Mouse (Mus musculus) heart, postnatal 36 days (tissue): ENCODE results near the gene Csf3r. TPM values are rescaled to one million over a fixed set of nuclear protein-coding genes. Genes with fewer than 3 reads are reported as not detected.
A peak's percentile ranks its signal among the peaks of the same experiment; 100 is the strongest.
"Not testable (repeated sequence)": the region's sequence is repeated elsewhere in the genome, so short reads cannot be mapped to it uniquely, and the experiment has no call there.

Experiments
- DNase-seq, 2 experiments: peaks; one replicate each; pipeline ENCODE4 v3.0.0; 2021 to 2022
- intact Hi-C: fragments of 180-260 bp; cut with DNase I; formaldehyde crosslinking; loops from one replicate; pipeline ENCODE4 v1.15.1; 2025
- total RNA-seq, 2 experiments: library from RNA; stranded (reverse); gene quantifications; 2 replicates each; pipeline ENCODE4 v1.2.3; 2021

Csf3r gene
- total RNA-seq, result 1 to 10 TPM in 1 of 2 experiments, under 1 TPM in 1; 1.00 to 1.6 TPM

GRCm38 (mm10) chr4:126024303-126024900 lies at the start of gene Csf3r:
Gene Csf3r, plus strand, starts transcription at chr4:126024550.
- intact Hi-C loops, result no loop called here
- no peak for DNase-seq

- DNase-seq, result no peak
- intact Hi-C loops, result no loop called here
These were observed 46.6 kb upstream of the Csf3r start for GRCm38 (mm10) chr4:125977768-125978167.

- intact Hi-C loops, result no loop called here
- no peak for DNase-seq
These were observed 41.1 kb upstream of the Csf3r start for GRCm38 (mm10) chr4:125983279-125983678.

GRCm38 (mm10) chr4:125985703-125986102 lies 38.6 kb upstream of the Csf3r start:
- intact Hi-C loops, DNase-seq: not testable (repeated sequence)

GRCm38 (mm10) chr4:125987071-125987470 lies 37.3 kb upstream of the Csf3r start:
- intact Hi-C loops, result no loop called here
- DNase-seq, result no peak

GRCm38 (mm10) chr4:125989061-125989460 lies 35.3 kb upstream of the Csf3r start:
- no peak for DNase-seq
- intact Hi-C loops, result no loop called here

- intact Hi-C loops, result no loop called here
- DNase-seq, result peak; percentile 40 to 63
These were observed 34.2 kb upstream of the Csf3r start for GRCm38 (mm10) chr4:125990143-125990542.

GRCm38 (mm10) chr4:125992206-125992605 lies 32.1 kb upstream of the Csf3r start:
- intact Hi-C loops, result no loop called here
- DNase-seq, result no peak

GRCm38 (mm10) chr4:125992906-125993305 lies 31.4 kb upstream of the Csf3r start:
- DNase-seq, result no peak
- intact Hi-C loops, result no loop called here

GRCm38 (mm10) chr4:125996576-125996975 lies 27.8 kb upstream of the Csf3r start:
- no peak for DNase-seq
- intact Hi-C loops, result no loop called here

GRCm38 (mm10) chr4:125997826-125998225 lies 26.5 kb upstream of the Csf3r start:
- intact Hi-C loops, result no loop called here

GRCm38 (mm10) chr4:126001311-126002199 lies 22.8 kb upstream of the Csf3r start:
- DNase-seq, result no peak
- intact Hi-C loops, result no loop called here

More at GRCm38 (mm10) chr4:125997826-125998225, 26.5 kb upstream of the Csf3r start:
- no peak for DNase-seq

GRCm38 (mm10) chr4:126017676-126018332 lies 6.5 kb upstream of the Csf3r start:
- intact Hi-C loops, result no loop called here
- no peak for DNase-seq

GRCm38 (mm10) chr4:126018966-126019538 lies 5.3 kb upstream of the Csf3r start:
- intact Hi-C loops, result no loop called here
- no peak for DNase-seq

- DNase-seq, result no peak
- intact Hi-C loops, result no loop called here
These were observed 1.5 kb downstream of the Csf3r start for GRCm38 (mm10) chr4:126025801-126026200.

GRCm38 (mm10) chr4:126027980-126028379 lies 3.6 kb downstream of the Csf3r start:
- DNase-seq, result no peak
- intact Hi-C loops, result no loop called here

GRCm38 (mm10) chr4:126029042-126029441 lies 4.7 kb downstream of the Csf3r start:
- intact Hi-C loops, result no loop called here
- no peak for DNase-seq

GRCm38 (mm10) chr4:126030705-126031104 lies 6.4 kb downstream of the Csf3r start:
- no peak for DNase-seq
- intact Hi-C loops, result no loop called here

GRCm38 (mm10) chr4:126035413-126035812 lies 11.1 kb downstream of the Csf3r start:
- intact Hi-C loops, result no loop called here

GRCm38 (mm10) chr4:126046851-126047585 lies 22.7 kb downstream of the Csf3r start, which contains the start of gene Mrps15:
Gene Mrps15, plus strand, starts transcription at chr4:126046925.
- intact Hi-C loops, result no loop called here
- peak; percentile 82 to 83 for DNase-seq

More at GRCm38 (mm10) chr4:126035413-126035812, 11.1 kb downstream of the Csf3r start:
- DNase-seq, result no peak
